Mouse (Mus musculus): ENCODE measurements around the gene Sdr9c7.

Sdr9c7 gene

DNA sequence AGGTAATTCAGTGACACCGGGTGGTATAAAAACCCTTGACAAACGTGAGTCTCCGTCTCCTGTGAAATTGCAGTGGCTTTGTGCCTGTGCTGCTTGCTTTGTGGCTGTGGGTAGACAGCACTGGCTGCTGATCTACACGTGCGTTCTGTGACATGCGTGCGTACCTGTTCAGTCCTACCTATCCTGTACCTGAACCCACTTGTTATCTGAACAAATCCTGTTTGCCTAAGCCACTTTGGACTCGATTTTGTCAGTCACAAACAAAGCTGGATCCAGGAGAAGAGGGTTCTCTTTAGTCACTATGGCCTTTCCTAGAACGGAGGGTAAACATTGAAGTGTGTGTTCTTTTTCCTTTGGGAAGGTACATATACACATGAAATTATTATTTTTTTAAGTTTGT lies 53.1 kb downstream of the Sdr9c7 start:
- in situ Hi-C loops (cut with MboI; ENCODE audit: unreplicated experiment in 2 of 2) = no loop called here

DNA sequence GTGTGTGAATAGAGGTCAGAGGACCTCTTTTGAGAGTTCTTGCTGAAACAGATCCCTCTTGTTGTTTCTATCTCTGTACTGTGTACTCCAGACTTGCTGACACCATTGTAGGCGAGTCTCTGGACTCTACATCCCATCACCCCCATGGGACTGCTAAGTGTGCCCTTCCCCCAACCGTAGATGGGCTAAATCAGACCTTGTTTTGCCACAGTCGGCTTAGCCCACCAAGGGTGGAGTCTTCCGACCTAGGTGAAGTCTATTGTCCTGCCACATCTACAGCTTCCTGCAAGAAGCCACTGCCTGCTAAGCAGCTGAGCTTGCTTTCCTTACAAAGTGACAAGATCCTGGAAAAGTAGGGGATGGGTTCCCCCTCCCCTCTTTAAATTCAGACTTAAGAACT lies 53.5 kb downstream of the Sdr9c7 start:
- in situ Hi-C loops (cut with MboI; ENCODE audit: unreplicated experiment in 2 of 2) = no loop called here

DNA sequence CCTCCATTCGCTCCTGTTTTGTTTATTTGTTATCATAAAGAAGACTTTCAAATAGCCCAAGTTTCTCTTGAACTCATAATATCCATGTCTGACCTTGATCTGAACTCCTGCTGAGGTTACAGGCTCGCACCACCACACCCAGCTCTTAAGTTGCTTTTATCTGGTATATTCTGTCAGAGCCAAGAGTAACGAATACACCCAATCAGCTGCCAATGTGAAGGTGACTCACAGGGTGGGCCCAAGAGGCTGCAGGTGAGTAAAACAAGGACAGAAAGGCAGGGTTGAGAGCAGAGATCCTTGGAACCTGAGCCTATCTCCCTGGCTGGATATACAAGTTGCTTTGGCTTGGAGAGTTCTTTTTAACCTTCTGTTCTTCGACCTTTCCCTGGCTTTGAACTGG lies 56.7 kb downstream of the Sdr9c7 start:
- in situ Hi-C loops (cut with MboI; ENCODE audit: unreplicated experiment in 2 of 2) = loop anchor here (5.0 kb wide), 4 partner anchors 52 to 232 kb away; partner anchors contain the start of genes Atp5b (in 1 of the 2) and Hsd17b6 (in 1 of the 2)

DNA sequence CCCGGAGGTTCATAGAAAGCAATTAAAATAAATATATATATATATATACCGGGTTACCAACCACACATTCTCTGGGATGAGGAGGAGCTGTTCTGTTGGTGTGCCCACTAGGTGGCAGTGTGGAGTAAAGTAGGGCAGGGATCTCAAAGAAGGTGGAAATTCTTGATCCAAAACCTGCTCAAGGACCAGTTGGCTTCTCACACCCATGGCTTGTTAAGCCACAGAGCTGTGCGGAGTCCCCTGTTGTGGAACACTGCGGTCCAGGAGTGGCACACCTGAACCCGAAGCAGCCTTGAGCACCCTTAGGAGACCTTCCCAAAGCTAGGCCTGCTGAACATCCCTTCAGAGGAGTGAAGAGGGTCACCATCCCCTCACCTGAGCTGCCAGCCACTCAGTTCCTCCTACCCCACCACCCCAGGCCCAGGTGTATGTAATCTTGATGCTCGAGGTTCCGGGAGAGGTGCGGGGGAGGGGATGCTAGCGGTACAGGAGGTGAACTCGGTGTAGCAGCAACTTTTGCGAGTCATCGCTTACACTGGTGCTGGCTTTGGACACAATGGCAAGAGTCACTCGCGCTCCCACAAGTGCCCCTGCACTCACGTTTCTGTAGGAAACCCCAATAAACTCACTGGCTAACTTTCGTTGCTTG lies 58.0 kb downstream of the Sdr9c7 start:
- in situ Hi-C loops (cut with MboI; ENCODE audit: unreplicated experiment in 2 of 2) = loop anchor here (5.0 kb wide), 4 partner anchors 51 to 231 kb away; partner anchors contain the start of genes Atp5b (in 1 of the 2) and Hsd17b6 (in 1 of the 2)

DNA sequence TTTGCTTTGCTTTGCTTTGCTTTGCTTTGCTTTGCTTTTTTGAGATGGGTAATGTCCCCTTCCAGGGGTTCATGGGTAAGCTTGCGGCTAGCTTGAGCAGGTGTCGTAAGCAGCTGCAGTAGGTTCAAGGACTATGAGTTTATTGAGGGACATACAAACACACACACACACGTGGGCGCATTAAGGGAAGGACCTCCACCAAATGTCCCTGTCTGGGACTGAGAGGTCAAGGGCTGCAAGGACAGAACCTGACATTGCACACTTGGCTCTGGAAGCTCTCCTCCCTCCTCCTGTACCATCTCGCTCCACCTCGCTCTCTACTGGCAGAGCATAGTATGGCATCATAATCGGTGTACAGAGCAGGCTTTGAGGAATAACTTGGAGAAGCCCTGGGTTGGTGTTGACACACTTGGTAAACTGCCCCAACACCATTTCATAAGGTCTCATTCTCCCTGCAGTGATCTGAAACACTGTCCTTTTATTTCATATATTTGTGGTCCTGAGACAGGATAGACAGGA lies 60.9 kb downstream of the Sdr9c7 start:
- in situ Hi-C loops (cut with MboI; ENCODE audit: unreplicated experiment in 2 of 2) = loop anchor here (5.0 kb wide), 4 partner anchors 48 to 228 kb away; partner anchors contain the start of genes Atp5b (in 1 of the 2) and Hsd17b6 (in 1 of the 2)
